Mouse (Mus musculus): ENCODE results near the gene Rsph6a. TPM values are rescaled to one million over a fixed set of nuclear protein-coding genes. Genes with fewer than 3 reads are reported as not detected.

Rsph6a gene
- not detected in 2 replicates for polyA plus RNA-seq (2014; fragmentation: Nextera tagmentation; extraction: Ambion mirVana)

DNA sequence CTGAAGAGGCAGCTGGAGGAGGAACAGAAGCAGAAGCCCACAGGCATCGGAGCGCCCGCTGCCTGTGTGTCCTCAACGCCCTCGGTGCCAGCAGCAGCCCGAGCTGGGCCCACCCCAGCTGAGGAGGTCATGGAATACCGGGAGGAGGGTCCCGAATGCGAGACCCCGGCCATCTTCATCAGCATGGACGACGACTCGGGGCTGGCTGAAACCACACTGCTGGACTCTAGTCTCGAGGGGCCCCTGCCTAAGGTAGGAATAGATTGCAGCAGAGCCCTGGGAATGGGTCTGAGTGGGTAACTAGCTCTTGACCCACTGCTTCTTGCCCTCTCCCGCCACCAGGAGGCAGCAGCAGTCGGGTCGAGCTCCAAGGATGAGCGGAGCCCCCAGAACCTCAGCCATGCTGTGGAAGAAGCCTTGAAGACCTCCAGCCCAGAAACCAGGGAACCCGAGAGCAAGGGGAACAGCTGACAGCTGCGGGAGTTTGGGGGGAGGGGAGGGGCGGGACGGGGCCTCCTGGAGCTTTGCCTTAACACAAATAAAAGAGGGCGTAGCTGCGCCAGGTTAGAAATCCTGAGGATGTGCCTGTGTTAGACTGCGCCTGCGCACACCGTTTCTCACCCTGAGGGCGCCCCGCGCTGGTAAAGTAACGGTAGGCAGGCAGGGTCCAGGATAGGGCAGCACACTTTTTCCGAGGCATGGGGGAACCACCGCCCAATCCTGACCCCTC is at the start of gene Rsph6a:
Gene Rsph6a, plus strand, starts transcription at position 644 of the 730 bp plus-strand sequence.
- peak within 1 kb of the TSS; percentile 29 for H3K9ac ChIP-seq (ENCODE audit: low read length)
- no peaks in the 10 kb centered on the region for H3K9me3 ChIP-seq (ENCODE audit: control insufficient read depth, low read length)
- H3K4me3 ChIP-seq (ENCODE audit: low read depth, low read length): no peak within 1 kb of the TSS; the same call in none of the 2 replicates
- no peak within 1 kb of the TSS for H3K27ac ChIP-seq (ENCODE audit: low read depth, low read length)
- WGBS: 25% methylated on average over 33 of the region's 33 CpGs
- peaks cover 14% of the 10 kb centered on the region; the same call in 1 of the 2 replicates for H3K36me3 ChIP-seq (ENCODE audit: control insufficient read depth, insufficient read depth, low read length)
- H3K4me2 ChIP-seq (ENCODE audit: low read depth, low read length, severe bottlenecking): peak within 1 kb of the TSS; percentile 44; the same call in 1 of the 2 replicates
- ATAC-seq (replicated peaks; ENCODE audit: low FRiP score) (peak; percentile 76), DNase-seq (ENCODE audit: low spot score) (peak; percentile 88)
- no peaks in the 10 kb centered on the region for H3K27me3 ChIP-seq (ENCODE audit: control insufficient read depth, insufficient read depth, low read length)
- H3K4me1 ChIP-seq (replicated peaks; ENCODE audit: control insufficient read depth, insufficient read depth, low read length): no peaks in the 10 kb centered on the region

- Histone ChIP-seq H3K4me2 (ENCODE audit: low read depth, low read length, severe bottlenecking) (peak overlapping the region; percentile 98), H3K9me3 (ENCODE audit: control insufficient read depth, low read length) (no peaks in the 10 kb centered on the region), H3K36me3 (ENCODE audit: control insufficient read depth, insufficient read depth, low read length) (peaks cover 5% of the 10 kb centered on the region; the same call in 1 of the 2 replicates), H3K4me1 (replicated peaks; ENCODE audit: control insufficient read depth, insufficient read depth, low read length) (peaks cover 21% of the 10 kb centered on the region), H3K9ac (ENCODE audit: low read length) (peak overlapping the region; percentile 29), H3K27me3 (ENCODE audit: control insufficient read depth, insufficient read depth, low read length) (no peaks in the 10 kb centered on the region), H3K27ac (ENCODE audit: low read depth, low read length) (no peak overlapping the region), H3K4me3 (ENCODE audit: low read depth, low read length) (peak overlapping the region; percentile 94)
- no peak for ATAC-seq (replicated peaks; ENCODE audit: low FRiP score)
- DNase-seq (ENCODE audit: low spot score): no peak
- 83% methylated on average over 34 of the region's 34 CpGs for WGBS
Observed at GRCm38 (mm10) chr7:19005417-19006121, 48.9 kb upstream of the Rsph6a start.

DNA sequence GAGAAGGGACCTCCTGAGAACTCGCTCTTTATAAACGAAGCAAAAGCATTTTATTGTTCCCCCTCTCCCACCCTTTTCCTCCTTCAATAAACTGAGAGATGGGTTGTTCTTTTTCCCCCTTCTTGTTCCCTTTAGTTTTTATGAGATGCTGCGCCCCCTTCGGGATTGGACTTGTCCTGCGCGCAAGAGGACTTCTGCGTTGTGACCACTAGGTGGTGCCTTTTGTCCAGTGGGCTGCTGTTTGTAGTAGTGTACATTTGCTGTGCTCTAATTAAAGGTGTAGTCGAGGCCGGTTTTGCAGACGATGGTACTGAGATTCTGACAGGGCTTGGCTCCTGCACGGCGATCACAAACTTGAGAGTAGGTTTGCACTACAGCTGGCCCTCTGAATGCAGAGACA is 48.0 kb upstream of the Rsph6a start:
- Histone ChIP-seq H3K27ac (ENCODE audit: low read depth, low read length) (no peak overlapping the region), H3K9me3 (ENCODE audit: control insufficient read depth, low read length) (no peaks in the 10 kb centered on the region), H3K9ac (ENCODE audit: low read length) (no peak overlapping the region), H3K4me1 (replicated peaks; ENCODE audit: control insufficient read depth, insufficient read depth, low read length) (peaks cover 21% of the 10 kb centered on the region), H3K27me3 (ENCODE audit: control insufficient read depth, insufficient read depth, low read length) (no peaks in the 10 kb centered on the region), H3K36me3 (ENCODE audit: control insufficient read depth, insufficient read depth, low read length) (peaks cover 5% of the 10 kb centered on the region; the same call in 1 of the 2 replicates), H3K4me2 (ENCODE audit: low read depth, low read length, severe bottlenecking) (0 out of 2 replicates have a peak overlapping the region, but pooled peaks have one; percentile 21), H3K4me3 (ENCODE audit: low read depth, low read length) (no peak overlapping the region)
- DNase-seq (ENCODE audit: low spot score) (peak; percentile 90), ATAC-seq (replicated peaks; ENCODE audit: low FRiP score) (no peak)
- WGBS: 7% methylated on average over 12 of the region's 12 CpGs

- 85% methylated on average over 13 of the region's 13 CpGs for whole genome bisulfite sequencing
- Histone ChIP-seq H3K4me1 (replicated peaks; ENCODE audit: control insufficient read depth, insufficient read depth, low read length) (peaks cover 23% of the 10 kb centered on the region), H3K4me2 (ENCODE audit: low read depth, low read length, severe bottlenecking) (0 out of 2 replicates have a peak overlapping the region, but pooled peaks have one; percentile 21)
Observed at GRCm38 (mm10) chr7:19007026-19007977, 47.2 kb upstream of the Rsph6a start.

GRCm38 (mm10) chr7:19010581-19010980 is 43.9 kb upstream of the Rsph6a start:
- peaks cover 3% of the 10 kb centered on the region; the same call in 1 of the 2 replicates for H3K36me3 ChIP-seq (ENCODE audit: control insufficient read depth, insufficient read depth, low read length)
- H3K27ac ChIP-seq (ENCODE audit: low read depth, low read length): no peak overlapping the region
- H3K9ac ChIP-seq (ENCODE audit: low read length): no peak overlapping the region
- 73% methylated on average over 7 of the region's 7 CpGs for WGBS
- H3K9me3 ChIP-seq (ENCODE audit: control insufficient read depth, low read length): no peaks in the 10 kb centered on the region
- no peak for ATAC-seq (replicated peaks; ENCODE audit: low FRiP score)
- peaks cover 11% of the 10 kb centered on the region for H3K4me1 ChIP-seq (replicated peaks; ENCODE audit: control insufficient read depth, insufficient read depth, low read length)
- H3K4me3 ChIP-seq (ENCODE audit: low read depth, low read length): no peak overlapping the region
- H3K27me3 ChIP-seq (ENCODE audit: control insufficient read depth, insufficient read depth, low read length): no peaks in the 10 kb centered on the region
- DNase-seq (ENCODE audit: low spot score): no peak
- no peak overlapping the region for H3K4me2 ChIP-seq (ENCODE audit: low read depth, low read length, severe bottlenecking)

More at GRCm38 (mm10) chr7:19007026-19007977, 47.2 kb upstream of the Rsph6a start:
- ATAC-seq (replicated peaks; ENCODE audit: low FRiP score): no peak
- peaks cover 5% of the 10 kb centered on the region; the same call in 1 of the 2 replicates for H3K36me3 ChIP-seq (ENCODE audit: control insufficient read depth, insufficient read depth, low read length)
- no peak overlapping the region for H3K9ac ChIP-seq (ENCODE audit: low read length)
- H3K27ac ChIP-seq (ENCODE audit: low read depth, low read length): no peak overlapping the region
- H3K9me3 ChIP-seq (ENCODE audit: control insufficient read depth, low read length): no peaks in the 10 kb centered on the region
- H3K4me3 ChIP-seq (ENCODE audit: low read depth, low read length): no peak overlapping the region
- H3K27me3 ChIP-seq (ENCODE audit: control insufficient read depth, insufficient read depth, low read length): no peaks in the 10 kb centered on the region
- no peak for DNase-seq (ENCODE audit: low spot score)

DNA sequence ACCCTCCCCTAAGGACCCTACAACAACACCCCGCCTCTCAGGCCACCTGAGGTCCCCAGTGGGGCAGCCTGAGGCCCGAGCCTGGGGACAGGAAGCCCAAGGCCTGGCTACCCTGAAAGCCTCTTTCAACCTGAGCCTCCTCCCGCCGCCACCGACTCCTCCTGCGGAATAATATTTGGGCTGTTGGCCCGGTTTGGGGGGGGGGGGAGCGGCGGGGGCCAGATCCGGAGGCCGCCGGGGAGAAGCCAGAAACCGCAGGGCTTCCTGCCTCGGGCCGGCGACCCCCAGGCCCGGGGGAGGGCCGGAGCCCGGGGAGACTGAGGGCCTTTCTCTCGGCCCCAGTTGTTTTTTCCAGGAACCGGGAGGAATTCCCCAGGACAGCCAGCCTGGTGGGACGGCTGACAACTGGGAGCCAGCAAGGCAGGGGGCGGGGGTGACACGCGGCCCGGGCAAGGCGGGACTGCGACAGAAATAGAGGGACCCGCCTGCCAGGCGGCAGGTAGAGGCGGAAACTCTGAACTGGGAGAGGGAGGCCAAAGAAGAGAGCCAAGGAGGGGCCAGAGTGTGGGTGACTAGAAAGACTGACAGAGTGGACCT is 42.4 kb upstream of the Rsph6a start:
- H3K9ac ChIP-seq (ENCODE audit: low read length): peak overlapping the region; percentile 67
- H3K9me3 ChIP-seq (ENCODE audit: control insufficient read depth, low read length): no peaks in the 10 kb centered on the region
- peak overlapping the region; percentile 56 for H3K4me2 ChIP-seq (ENCODE audit: low read depth, low read length, severe bottlenecking)
- no peak for ATAC-seq (replicated peaks; ENCODE audit: low FRiP score)
- H3K27ac ChIP-seq (ENCODE audit: low read depth, low read length): peak overlapping the region; percentile 26; the same call in 1 of the 2 replicates
- DNase-seq (ENCODE audit: low spot score): no peak
- peaks cover 3% of the 10 kb centered on the region; the same call in 1 of the 2 replicates for H3K36me3 ChIP-seq (ENCODE audit: control insufficient read depth, insufficient read depth, low read length)
- no peaks in the 10 kb centered on the region for H3K27me3 ChIP-seq (ENCODE audit: control insufficient read depth, insufficient read depth, low read length)
- WGBS: 5% methylated on average over 24 of the region's 31 CpGs
- H3K4me1 ChIP-seq (replicated peaks; ENCODE audit: control insufficient read depth, insufficient read depth, low read length): peaks cover 3% of the 10 kb centered on the region; the same call in 1 of the 2 replicates
- H3K4me3 ChIP-seq (ENCODE audit: low read depth, low read length): peak overlapping the region; percentile 26

GRCm38 (mm10) chr7:19012882-19013281 is 41.6 kb upstream of the Rsph6a start:
- no peaks in the 10 kb centered on the region; the same call in 1 of the 2 replicates for H3K36me3 ChIP-seq (ENCODE audit: control insufficient read depth, insufficient read depth, low read length)
- no peak overlapping the region for H3K4me3 ChIP-seq (ENCODE audit: low read depth, low read length)
- ATAC-seq (replicated peaks; ENCODE audit: low FRiP score) (no peak), DNase-seq (ENCODE audit: low spot score) (no peak)
- no peaks in the 10 kb centered on the region for H3K9me3 ChIP-seq (ENCODE audit: control insufficient read depth, low read length)
- no peak overlapping the region for H3K4me2 ChIP-seq (ENCODE audit: low read depth, low read length, severe bottlenecking)
- H3K4me1 ChIP-seq (replicated peaks; ENCODE audit: control insufficient read depth, insufficient read depth, low read length): peaks cover 3% of the 10 kb centered on the region; the same call in 1 of the 2 replicates
- no peak overlapping the region for H3K9ac ChIP-seq (ENCODE audit: low read length)
- WGBS: 46% methylated on average over 2 of the region's 2 CpGs
- no peak overlapping the region for H3K27ac ChIP-seq (ENCODE audit: low read depth, low read length)
- no peaks in the 10 kb centered on the region for H3K27me3 ChIP-seq (ENCODE audit: control insufficient read depth, insufficient read depth, low read length)
